Mouse (Mus musculus) forebrain, embryonic 12.5 days (tissue): ENCODE measurements around the gene Kcnh7. TPM values are rescaled to one million over a fixed set of nuclear protein-coding genes. Genes with fewer than 3 reads are reported as not detected.

Source experiments
- ATAC-seq: fragments of 200-750 bp; cut with Nextera tagmentation; 2 replicates; pipeline ENCODE4 v1.8.0; 2017; ENCODE audit warnings: moderate TSS enrichment; ENCODE audit not compliant: low FRiP score
- H3K27ac ChIP-seq: fragments of 300-500 bp; sonication (generic); 2 replicates; pipeline ENCODE4 v1.5.1; 2016; ENCODE audit warnings: mild to moderate bottlenecking
- H3K27me3 ChIP-seq: fragments of 300-500 bp; sonication (generic); 2 replicates; pipeline ENCODE4 v1.6.1; 2016; ENCODE audit warnings: mild to moderate bottlenecking
- H3K36me3 ChIP-seq: fragments of 300-500 bp; sonication (generic); replicated peaks from 2 replicates; pipeline ENCODE4 v1.6.1; 2016; ENCODE audit warnings: mild to moderate bottlenecking
- H3K4me1 ChIP-seq: fragments of 300-500 bp; sonication (generic); 2 replicates; pipeline ENCODE4 v1.6.1; 2016
- H3K4me2 ChIP-seq: fragments of 300-500 bp; sonication (generic); 2 replicates; pipeline ENCODE4 v1.6.1; 2016; ENCODE audit warnings: mild to moderate bottlenecking, moderate library complexity
- H3K4me3 ChIP-seq: fragments of 300-500 bp; sonication (generic); replicated peaks from 2 replicates; pipeline ENCODE4 v1.5.1; 2016; ENCODE audit warnings: mild to moderate bottlenecking
- H3K9ac ChIP-seq: fragments of 300-500 bp; sonication (generic); 2 replicates; pipeline ENCODE4 v1.6.1; 2016; ENCODE audit warnings: mild to moderate bottlenecking
- H3K9me3 ChIP-seq: fragments of 300-500 bp; sonication (generic); 2 replicates; pipeline ENCODE4 v1.6.1; 2016
- WGBS: fragments of 180-500 bp; shearing (Covaris S2); methylation state at CpG from one replicate; pipeline ENCODE4 v1.1.7; 2016; 5-methylcytosine and 5-hydroxymethylcytosine counted together
- polyA plus RNA-seq: library from polyadenylated mRNA; unstranded; fragments of >200 nt; fragmentation: Nextera tagmentation; extraction: Ambion mirVana; gene quantifications from 2 replicates; pipeline ENCODE4 v1.2.1, GENCODE M21; 2016

Gene Kcnh7
- 5.4 and 5.8 TPM in 2 replicates for polyA plus RNA-seq

GRCm38 (mm10) chr2:63183563-63184545 is at the start of gene Kcnh7:
Gene Kcnh7, minus strand, starts transcription at chr2:63184287.
- H3K27ac ChIP-seq = peak within 1 kb of the TSS; percentile 14
- H3K4me1 ChIP-seq = peaks cover 15% of the 10 kb centered on the region
- H3K4me2 ChIP-seq = peak within 1 kb of the TSS; percentile 90
- peak within 1 kb of the TSS; percentile 56 for H3K9ac ChIP-seq
- H3K4me3 ChIP-seq = peak within 1 kb of the TSS; percentile 60
- no peaks in the 10 kb centered on the region for H3K9me3 ChIP-seq
- WGBS = 2% methylated on average over 37 of the region's 49 CpGs
- ATAC-seq = peak; percentile 80
- no peaks in the 10 kb centered on the region for H3K36me3 ChIP-seq
- H3K27me3 ChIP-seq = peaks cover 19% of the 10 kb centered on the region

- WGBS = 71% methylated on average over 3 of the region's 3 CpGs
- Histone ChIP-seq H3K9ac (no peak overlapping the region), H3K4me1 (no peaks in the 10 kb centered on the region), H3K4me2 (no peak overlapping the region), H3K27me3 (no peaks in the 10 kb centered on the region), H3K4me3 (no peak overlapping the region), H3K9me3 (no peaks in the 10 kb centered on the region), H3K27ac (no peak overlapping the region), H3K36me3 (no peaks in the 10 kb centered on the region)
- ATAC-seq = no peak
Observed at GRCm38 (mm10) chr2:63207435-63207834, 23.3 kb upstream of the Kcnh7 start.

GRCm38 (mm10) chr2:63186014-63186413 is 1.9 kb upstream of the Kcnh7 start:
- WGBS = 1% methylated on average over 2 of the region's 2 CpGs
- H3K9ac ChIP-seq = no peak overlapping the region
- ATAC-seq = no peak

DNA sequence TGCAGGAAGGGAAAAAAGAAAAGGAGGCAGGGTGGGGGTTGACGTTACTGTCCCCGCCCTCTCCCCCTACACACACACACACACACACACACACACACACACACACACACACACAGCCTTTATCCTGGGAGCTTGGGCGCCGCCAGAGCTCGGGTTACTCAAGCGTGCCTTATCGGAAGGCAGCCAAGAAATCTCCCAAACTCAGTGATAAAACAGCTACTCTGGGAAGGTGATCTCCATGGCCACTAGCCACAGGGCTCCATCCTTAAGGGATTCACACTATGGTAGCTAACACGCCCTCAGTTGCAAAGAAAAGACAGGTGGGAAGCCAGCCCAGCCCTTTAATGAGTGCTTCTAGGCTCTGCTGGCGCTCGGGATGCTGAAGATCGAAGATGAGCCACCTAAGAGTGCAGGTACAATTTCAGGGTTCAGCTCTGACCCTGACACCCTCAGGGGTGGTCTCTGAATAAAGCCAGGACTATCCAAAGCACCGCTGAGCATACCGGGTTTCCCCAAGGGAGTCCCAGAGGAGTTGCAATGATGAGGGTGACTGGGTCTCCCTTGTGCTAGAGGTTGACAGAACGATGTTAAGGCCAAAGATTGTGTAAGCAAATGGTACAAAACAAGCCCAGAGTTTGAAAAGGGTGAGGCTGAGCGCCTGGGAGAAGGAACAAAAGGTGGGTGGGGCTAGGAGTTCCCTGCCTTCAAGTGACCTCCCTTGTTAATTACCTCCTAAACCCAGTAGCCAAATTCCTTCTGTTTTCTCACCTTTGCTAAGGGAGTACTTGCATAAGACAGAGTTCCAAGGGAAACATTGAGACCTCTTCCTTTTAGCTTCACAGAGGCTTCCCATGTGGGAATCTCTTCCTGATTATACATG is 704 bp upstream of the Kcnh7 start:
- Histone ChIP-seq H3K4me2 (peak overlapping the region; percentile 90), H3K27me3 (peaks cover 19% of the 10 kb centered on the region), H3K9me3 (no peaks in the 10 kb centered on the region), H3K36me3 (no peaks in the 10 kb centered on the region), H3K4me3 (peak overlapping the region; percentile 60), H3K4me1 (peaks cover 15% of the 10 kb centered on the region), H3K9ac (peak overlapping the region; percentile 56; the same call in 1 of the 2 replicates), H3K27ac (peak overlapping the region; percentile 14; the same call in 1 of the 2 replicates)
- peak; percentile 90 for ATAC-seq
- WGBS = 3% methylated on average over 13 of the region's 15 CpGs

More at GRCm38 (mm10) chr2:63186014-63186413, 1.9 kb upstream of the Kcnh7 start:
- H3K36me3 ChIP-seq = no peaks in the 10 kb centered on the region
- H3K4me2 ChIP-seq = no peak overlapping the region
- peaks cover 19% of the 10 kb centered on the region for H3K27me3 ChIP-seq
- H3K9me3 ChIP-seq = no peaks in the 10 kb centered on the region
- peaks cover 15% of the 10 kb centered on the region for H3K4me1 ChIP-seq
- H3K27ac ChIP-seq = no peak overlapping the region
- no peak overlapping the region for H3K4me3 ChIP-seq

GRCm38 (mm10) chr2:63153701-63154100 is 30.4 kb downstream of the Kcnh7 start:
- Histone ChIP-seq H3K36me3 (no peaks in the 10 kb centered on the region), H3K4me2 (no peak overlapping the region)

DNA sequence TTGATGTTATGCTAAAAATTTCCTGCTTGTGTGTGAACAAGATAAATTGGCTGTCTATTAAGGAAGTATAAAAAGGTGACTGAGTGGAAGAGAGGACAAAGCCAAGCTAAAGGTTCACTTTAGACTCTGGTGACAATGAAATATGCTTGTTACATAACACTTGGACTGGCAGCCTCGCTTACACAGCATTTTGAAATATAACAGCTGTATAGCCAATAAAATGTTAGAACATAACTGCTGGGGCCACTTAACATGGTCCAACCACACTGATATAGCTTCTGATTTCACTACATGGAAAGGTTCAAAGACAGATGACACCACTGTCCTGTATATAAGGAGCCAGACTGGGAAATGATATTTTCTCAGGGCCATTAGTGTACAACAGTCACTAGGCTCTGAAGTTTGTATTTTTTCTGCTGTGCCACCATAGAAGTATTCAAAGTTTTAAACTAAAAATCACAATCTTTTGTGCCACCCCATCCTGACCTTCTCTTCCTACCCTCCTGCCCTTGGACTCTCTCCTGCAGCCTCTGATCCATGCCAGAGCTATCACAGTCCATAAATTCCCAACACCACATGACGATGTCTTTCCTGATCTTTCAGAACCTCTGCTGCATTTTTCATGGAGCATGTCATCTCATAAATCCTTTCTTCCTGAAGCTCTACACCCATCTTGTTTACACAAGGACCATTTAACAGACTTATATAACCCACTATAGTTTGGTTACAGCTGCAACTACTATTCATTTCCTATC is 56.1 kb downstream of the Kcnh7 start:
- Histone ChIP-seq H3K36me3 (no peaks in the 10 kb centered on the region), H3K27ac (no peak overlapping the region), H3K27me3 (no peaks in the 10 kb centered on the region), H3K4me2 (no peak overlapping the region), H3K4me1 (no peaks in the 10 kb centered on the region), H3K4me3 (no peak overlapping the region), H3K9ac (no peak overlapping the region), H3K9me3 (no peaks in the 10 kb centered on the region)
- no peak for ATAC-seq
- WGBS = 87% methylated on average over 2 of the region's 2 CpGs

More at GRCm38 (mm10) chr2:63153701-63154100, 30.4 kb downstream of the Kcnh7 start:
- Histone ChIP-seq H3K9ac (no peak overlapping the region), H3K4me3 (no peak overlapping the region), H3K27me3 (no peaks in the 10 kb centered on the region), H3K27ac (no peak overlapping the region), H3K4me1 (no peaks in the 10 kb centered on the region), H3K9me3 (no peaks in the 10 kb centered on the region)
- no peak for ATAC-seq

DNA sequence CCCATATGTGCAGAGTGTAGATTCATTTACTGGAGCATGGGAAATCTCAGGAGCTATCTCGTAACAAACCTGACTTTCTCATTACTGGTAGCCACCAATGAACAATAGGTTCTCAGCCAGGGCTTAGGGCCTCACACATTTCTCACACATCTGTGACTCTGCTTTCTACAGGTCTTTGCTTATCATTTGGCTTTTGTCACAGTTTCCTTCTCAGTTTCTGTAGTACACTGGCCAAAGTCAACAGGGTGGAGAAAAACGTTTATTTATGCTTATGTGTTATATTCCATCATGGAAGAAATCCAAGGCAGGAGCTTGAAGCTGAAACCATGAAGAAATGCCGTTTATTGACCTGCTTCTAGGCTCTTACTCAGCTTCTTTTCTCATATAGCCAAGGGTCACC is 63.8 kb downstream of the Kcnh7 start:
- Histone ChIP-seq H3K4me2 (no peak overlapping the region), H3K27ac (no peak overlapping the region), H3K4me1 (peaks cover 12% of the 10 kb centered on the region), H3K9ac (no peak overlapping the region), H3K27me3 (peaks cover 5% of the 10 kb centered on the region; the same call in 1 of the 2 replicates), H3K36me3 (no peaks in the 10 kb centered on the region), H3K4me3 (no peak overlapping the region), H3K9me3 (no peaks in the 10 kb centered on the region)
- ATAC-seq = no peak
- WGBS = 81% methylated on average over 3 of the region's 3 CpGs

DNA sequence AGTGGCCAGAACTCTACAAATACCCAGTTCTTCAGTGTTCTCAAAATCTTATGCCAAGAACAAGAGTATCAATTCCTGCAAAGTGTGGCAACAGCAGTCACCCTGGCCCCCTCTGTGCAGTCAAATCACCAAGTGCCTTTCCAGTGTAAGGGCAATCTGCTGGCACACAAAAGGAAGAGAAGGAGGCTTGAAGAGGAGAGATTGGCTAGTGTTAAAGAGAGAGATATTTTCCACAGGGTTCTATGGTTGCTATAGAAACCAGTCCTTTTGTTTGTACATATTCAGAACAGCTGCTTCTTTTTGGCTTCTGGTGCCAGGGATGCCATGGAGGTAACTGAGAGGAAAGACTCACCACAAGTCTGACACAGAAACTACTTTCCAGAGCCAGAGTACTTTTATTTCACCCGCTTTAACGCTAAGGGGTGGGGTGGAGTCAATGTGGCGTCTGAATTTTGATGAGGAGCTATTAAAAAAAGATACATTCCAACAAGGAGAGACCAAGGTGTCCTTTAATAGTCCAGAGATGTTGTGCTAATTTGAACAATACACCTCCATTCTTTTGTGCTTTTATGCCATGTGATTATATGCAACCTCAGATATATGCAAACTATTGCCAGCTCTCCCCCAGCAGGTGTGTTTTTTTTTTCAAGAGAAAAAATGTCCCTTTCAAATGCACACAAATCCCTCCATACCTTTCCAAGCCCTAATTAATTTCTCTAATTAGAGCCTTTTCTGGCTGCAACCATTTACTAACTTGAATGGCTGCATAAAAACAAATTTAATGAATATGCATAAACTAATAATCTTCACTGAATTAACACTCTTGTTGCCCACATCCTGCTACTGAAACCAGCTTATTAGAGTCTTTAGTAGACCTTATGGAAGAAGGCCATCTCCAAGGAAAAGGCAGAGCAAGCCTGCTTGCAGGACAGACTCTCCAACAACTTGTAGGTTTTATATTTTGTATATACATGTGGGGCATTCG is 66.6 kb downstream of the Kcnh7 start:
- WGBS = 37% methylated on average over 4 of the region's 4 CpGs
- no peak overlapping the region for H3K4me3 ChIP-seq
- H3K36me3 ChIP-seq = no peaks in the 10 kb centered on the region
- H3K9me3 ChIP-seq = no peaks in the 10 kb centered on the region
- H3K4me2 ChIP-seq = peak overlapping the region; percentile 26
- H3K4me1 ChIP-seq = peaks cover 12% of the 10 kb centered on the region
- ATAC-seq = peak; percentile 87
- peak overlapping the region; percentile 81 for H3K27ac ChIP-seq
- peaks cover 5% of the 10 kb centered on the region; the same call in 1 of the 2 replicates for H3K27me3 ChIP-seq
- no peak overlapping the region for H3K9ac ChIP-seq

GRCm38 (mm10) chr2:63105971-63106370 is 78.1 kb downstream of the Kcnh7 start:
- Histone ChIP-seq H3K27ac (no peak overlapping the region), H3K9me3 (no peaks in the 10 kb centered on the region), H3K4me3 (no peak overlapping the region), H3K27me3 (no peaks in the 10 kb centered on the region), H3K4me1 (no peaks in the 10 kb centered on the region), H3K4me2 (no peak overlapping the region), H3K9ac (no peak overlapping the region), H3K36me3 (no peaks in the 10 kb centered on the region)
- WGBS = 87% methylated on average over 2 of the region's 2 CpGs
- no peak for ATAC-seq

- Histone ChIP-seq H3K4me3 (no peak overlapping the region), H3K9me3 (no peaks in the 10 kb centered on the region), H3K27ac (no peak overlapping the region), H3K4me2 (no peak overlapping the region), H3K4me1 (no peaks in the 10 kb centered on the region), H3K9ac (no peak overlapping the region), H3K27me3 (no peaks in the 10 kb centered on the region), H3K36me3 (no peaks in the 10 kb centered on the region)
- no peak for ATAC-seq
Observed at GRCm38 (mm10) chr2:63099676-63100075, 84.4 kb downstream of the Kcnh7 start.

GRCm38 (mm10) chr2:63091775-63092174 is 92.3 kb downstream of the Kcnh7 start:
- no peaks in the 10 kb centered on the region for H3K27me3 ChIP-seq
- no peaks in the 10 kb centered on the region for H3K9me3 ChIP-seq
- 20% methylated on average over 4 of the region's 4 CpGs for WGBS
- peak; percentile 36; the same call in 1 of the 2 replicates for ATAC-seq
- no peak overlapping the region for H3K4me3 ChIP-seq
- H3K4me2 ChIP-seq = no peak overlapping the region
- H3K27ac ChIP-seq = no peak overlapping the region
- no peak overlapping the region for H3K9ac ChIP-seq
- no peaks in the 10 kb centered on the region for H3K36me3 ChIP-seq
- H3K4me1 ChIP-seq = no peaks in the 10 kb centered on the region
